Mouse (Mus musculus) brown adipose tissue, adult 24 weeks (tissue): ENCODE measurements around the gene Trim21. TPM values are rescaled to one million over a fixed set of nuclear protein-coding genes. Genes with fewer than 3 reads are reported as not detected.

ENCODE experiments used
- H3K27ac ChIP-seq: fragments of 200-500 bp; replicated peaks from 2 replicates; pipeline ENCODE4 v1.5.1; 2012; ENCODE audit warnings: low read depth, mild to moderate bottlenecking, low read length
- H3K4me1 ChIP-seq: fragments of 200-500 bp; 2 replicates; pipeline ENCODE4 v1.6.1; 2012; ENCODE audit warnings: low read length, mixed read lengths; ENCODE audit not compliant: control insufficient read depth, insufficient read depth, insufficient read length
- H3K4me3 ChIP-seq: fragments of 200-500 bp; 2 replicates; pipeline ENCODE4 v1.5.1; 2012; ENCODE audit warnings: low read depth, mild to moderate bottlenecking, low read length, moderate library complexity; ENCODE audit not compliant: insufficient read depth
- polyA plus RNA-seq: library from polyadenylated mRNA; stranded (reverse); fragments of >200 nt; gene quantifications from 2 replicates; pipeline ENCODE4 v1.2.4, GENCODE M21; 2012; ENCODE audit not compliant: missing spikeins, insufficient read depth, insufficient read length

Trim21 gene
- polyA plus RNA-seq, 1 experiment = 3.1 TPM

GRCm38 (mm10) chr7:102516261-102517050, 48.8 kb downstream of the Trim21 start:
- no peak overlapping the region for H3K27ac ChIP-seq
- no peak overlapping the region for H3K4me3 ChIP-seq
- H3K4me1 ChIP-seq = no peaks in the 10 kb centered on the region

DNA sequence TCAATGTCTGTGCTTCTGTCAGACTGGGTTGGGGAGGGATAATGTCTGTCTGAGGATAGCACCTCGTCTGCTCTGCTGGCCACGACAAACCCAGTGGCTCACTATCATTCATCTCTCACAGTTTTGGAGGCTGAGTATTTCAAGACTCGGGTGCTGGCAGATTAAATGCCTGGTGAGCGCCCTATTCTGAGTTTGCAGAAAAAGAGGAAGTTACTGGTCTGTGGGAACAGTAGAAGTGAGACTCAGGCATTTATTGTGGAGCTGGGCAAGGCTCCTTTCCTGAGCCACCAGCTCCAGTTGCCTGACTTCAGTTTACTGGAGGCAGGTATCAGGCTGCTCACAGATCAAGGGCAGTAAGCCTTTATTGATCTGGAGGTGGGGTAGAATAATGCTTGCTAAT, 51.1 kb downstream of the Trim21 start:
- no peak overlapping the region for H3K27ac ChIP-seq
- H3K4me3 ChIP-seq = no peak overlapping the region
- H3K4me1 ChIP-seq = no peaks in the 10 kb centered on the region

DNA sequence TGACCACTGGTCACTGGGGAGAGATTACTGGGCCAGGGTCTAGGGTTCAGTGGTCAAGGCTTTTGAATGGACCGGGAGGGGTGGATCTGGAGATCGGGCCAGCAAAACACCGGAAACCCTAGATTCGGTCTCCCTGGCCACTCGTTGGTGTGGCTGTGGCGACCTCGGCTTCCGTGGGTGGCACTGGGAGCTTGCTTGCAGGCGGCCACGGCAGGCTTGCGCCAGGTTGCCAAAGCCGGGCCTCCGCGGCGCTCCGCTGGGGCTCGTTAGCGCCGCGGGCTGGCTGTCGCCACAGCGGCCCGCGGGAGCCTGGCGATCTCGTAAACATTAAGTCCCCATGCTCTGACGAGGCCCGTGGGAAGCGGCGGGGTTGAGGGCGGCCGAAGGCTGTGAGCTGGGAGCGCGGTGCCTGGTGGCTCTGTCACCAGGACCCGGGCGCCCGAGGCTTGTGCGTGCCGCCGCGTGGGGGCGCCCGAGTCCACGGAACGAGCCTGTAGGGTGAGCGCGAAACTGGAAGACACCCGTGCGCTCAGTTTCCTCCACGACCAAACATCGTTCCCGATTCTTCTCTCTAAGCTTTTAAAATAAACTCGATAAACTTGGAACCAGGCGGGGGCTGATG, 52.4 kb downstream of the Trim21 start:
- Histone ChIP-seq H3K4me1 (no peaks in the 10 kb centered on the region), H3K27ac (no peak overlapping the region), H3K4me3 (peak overlapping the region; percentile 40)

DNA sequence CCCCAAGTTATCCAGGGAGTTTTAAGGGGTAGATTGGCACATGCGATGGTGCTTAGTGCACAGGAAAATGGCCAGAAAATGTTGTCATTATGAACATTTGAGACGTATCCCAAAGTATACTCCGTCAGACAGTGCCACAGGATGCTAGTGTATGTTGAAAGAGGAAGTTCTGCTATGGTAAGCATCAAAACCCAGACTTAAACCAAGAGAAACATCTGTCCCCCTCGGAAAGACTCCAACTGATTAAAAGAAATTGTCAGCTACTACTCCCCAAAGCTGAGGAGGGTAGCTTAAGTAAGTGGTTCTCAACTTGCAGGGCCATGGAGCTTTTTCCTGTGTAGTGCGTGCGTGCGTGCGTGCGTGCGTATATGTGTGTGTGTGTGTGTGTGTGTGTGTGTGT, 53.4 kb downstream of the Trim21 start:
- Histone ChIP-seq H3K27ac (no peak overlapping the region), H3K4me1 (no peaks in the 10 kb centered on the region), H3K4me3 (no peak overlapping the region)

DNA sequence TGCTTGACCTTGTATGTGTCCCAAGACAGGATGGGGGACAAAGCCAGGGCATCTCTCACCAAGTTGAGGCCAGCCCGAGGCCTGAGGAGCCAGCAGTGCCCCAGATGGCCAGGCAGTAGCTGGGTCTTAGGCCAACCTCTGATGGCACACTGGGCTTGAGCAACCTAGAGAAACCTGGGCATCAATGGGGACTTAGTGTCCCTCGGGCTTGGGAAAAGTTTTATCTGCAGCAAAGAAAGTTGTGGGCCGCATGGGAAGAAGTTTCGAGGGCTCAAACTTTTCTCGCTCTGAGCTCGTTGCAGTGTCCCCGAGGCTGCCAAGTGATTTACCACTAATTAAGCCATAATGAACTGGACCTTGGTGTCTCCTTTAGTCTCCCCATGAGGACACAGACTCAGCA, 55.6 kb downstream of the Trim21 start:
- Histone ChIP-seq H3K4me1 (no peaks in the 10 kb centered on the region), H3K27ac (no peak overlapping the region), H3K4me3 (no peak overlapping the region)

- no peak overlapping the region for H3K4me3 ChIP-seq
- no peaks in the 10 kb centered on the region for H3K4me1 ChIP-seq
- H3K27ac ChIP-seq = no peak overlapping the region
These were observed 56.6 kb downstream of the Trim21 start for GRCm38 (mm10) chr7:102508666-102509065.

DNA sequence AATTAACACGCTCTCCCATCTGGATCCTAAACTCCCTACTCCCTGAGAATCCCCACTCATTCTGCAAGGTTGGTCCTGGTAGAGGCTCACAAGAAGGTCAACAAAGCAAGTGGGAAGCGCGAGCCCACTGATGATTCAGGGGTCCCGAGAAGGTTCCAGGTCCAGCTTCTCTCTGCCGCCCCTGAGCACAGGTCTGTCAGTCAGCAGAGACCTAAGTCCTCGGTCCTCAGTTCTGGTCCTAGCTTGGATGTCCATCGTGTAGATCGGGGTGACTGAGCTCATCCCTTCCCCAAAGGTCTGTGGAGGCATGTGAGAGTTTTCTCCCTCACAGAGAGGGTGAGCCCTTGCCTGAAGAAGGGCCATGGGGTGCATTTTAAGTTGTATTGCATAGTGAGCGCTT, 57.2 kb downstream of the Trim21 start:
- H3K27ac ChIP-seq = no peak overlapping the region
- H3K4me3 ChIP-seq = no peak overlapping the region
- no peaks in the 10 kb centered on the region for H3K4me1 ChIP-seq

Other genes starting within 250 kb of the Trim21 start
- gene Rrm1, start 123.8 kb downstream of the Trim21 start, polyA plus RNA-seq = 19.5 and 26.1 TPM in 2 replicates
- not detected in 2 replicates for gene Olfr543, start 83.8 kb downstream of the Trim21 start, polyA plus RNA-seq
- not detected in 2 replicates for gene Olfr544, start 77.2 kb downstream of the Trim21 start, polyA plus RNA-seq
- not detected in 2 replicates for gene Olfr545, start 65.9 kb downstream of the Trim21 start, polyA plus RNA-seq
- gene Olfr547, start 30.7 kb downstream of the Trim21 start, polyA plus RNA-seq = not detected in 2 replicates
- not detected in 2 replicates for gene Olfr548-ps1, start 24.6 kb downstream of the Trim21 start, polyA plus RNA-seq
- not detected in 2 replicates for gene Olfr549, start 15.6 kb downstream of the Trim21 start, polyA plus RNA-seq
- gene Olfr550, start 6.0 kb upstream of the Trim21 start, polyA plus RNA-seq = not detected in 2 replicates
- not detected in 2 replicates for gene Olfr551, start 26.4 kb upstream of the Trim21 start, polyA plus RNA-seq
- not detected in 2 replicates for gene Olfr552, start 32.3 kb upstream of the Trim21 start, polyA plus RNA-seq
- not detected in 2 replicates for gene Olfr553, start 52.7 kb upstream of the Trim21 start, polyA plus RNA-seq
- gene Olfr554, start 72.9 kb upstream of the Trim21 start, polyA plus RNA-seq = not detected in 2 replicates
- not detected in 2 replicates for gene Olfr555, start 93.3 kb upstream of the Trim21 start, polyA plus RNA-seq
- gene Olfr556, start 99.4 kb upstream of the Trim21 start, polyA plus RNA-seq = not detected in 2 replicates
- gene Trim68, start 121.8 kb upstream of the Trim21 start, polyA plus RNA-seq = 6.3 and 7.5 TPM in 2 replicates
- gene Olfr557, start 130.4 kb upstream of the Trim21 start, polyA plus RNA-seq = not detected in 2 replicates
- gene Olfr558, start 136.7 kb upstream of the Trim21 start, polyA plus RNA-seq = 1.3 and 2.3 TPM in 2 replicates
- gene Olfr33, start 153.6 kb upstream of the Trim21 start, polyA plus RNA-seq = not detected in 2 replicates
- not detected in 2 replicates for gene Olfr559, start 162.0 kb upstream of the Trim21 start, polyA plus RNA-seq
- not detected in 2 replicates for gene Olfr560, start 193.9 kb upstream of the Trim21 start, polyA plus RNA-seq
- 1.3 TPM in 1 of 2 replicates, not detected in the other for gene Olfr78, start 194.0 kb upstream of the Trim21 start, polyA plus RNA-seq
- gene Olfr561, start 205.7 kb upstream of the Trim21 start, polyA plus RNA-seq = not detected in 2 replicates
- not detected in 2 replicates for gene Olfr564, start 238.0 kb upstream of the Trim21 start, polyA plus RNA-seq